Mouse (Mus musculus) ES-Bruce4 (cell line): ENCODE measurements around the gene Ankdd1b. TPM values are rescaled to one million over a fixed set of nuclear protein-coding genes. Genes with fewer than 3 reads are reported as not detected.

Source experiments
- H3K27ac ChIP-seq: 2 replicates; pipeline ENCODE4 v1.5.1; 2012; ENCODE audit warnings: low read length, inconsistent platforms; ENCODE audit not compliant: insufficient read depth
- H3K27me3 ChIP-seq: 2 replicates; pipeline ENCODE4 v1.6.1; 2012; ENCODE audit warnings: mild to moderate bottlenecking, low read length, inconsistent platforms; ENCODE audit not compliant: control insufficient read depth, poor library complexity, insufficient read depth, severe bottlenecking
- H3K36me3 ChIP-seq: 2 replicates; pipeline ENCODE4 v1.6.1; 2012; ENCODE audit warnings: inconsistent platforms, mild to moderate bottlenecking, low read length, moderate library complexity; ENCODE audit not compliant: control insufficient read depth, poor library complexity, insufficient read depth, severe bottlenecking
- H3K4me1 ChIP-seq: one replicate; pipeline ENCODE4 v1.8.1; 2011; ENCODE audit warnings: low read length; ENCODE audit not compliant: control insufficient read depth, insufficient read depth
- H3K4me3 ChIP-seq: 2 replicates; pipeline ENCODE4 v1.5.1; 2011; ENCODE audit warnings: low read depth, mild to moderate bottlenecking, low read length
- H3K9ac ChIP-seq: 2 replicates; pipeline ENCODE4 v1.6.1; 2012; ENCODE audit warnings: low read depth, mild to moderate bottlenecking, inconsistent platforms; ENCODE audit not compliant: poor library complexity, severe bottlenecking
- H3K9me3 ChIP-seq: replicated peaks from 2 replicates; pipeline ENCODE4 v1.6.1; 2012; ENCODE audit warnings: mild to moderate bottlenecking, low read length, inconsistent platforms; ENCODE audit not compliant: control insufficient read depth, poor library complexity, insufficient read depth, severe bottlenecking
- CTCF ChIP-seq: IDR thresholded peaks from one replicate; pipeline ENCODE4 v1.8.1; 2011; ENCODE audit warnings: low read depth, low read length
- EP300 ChIP-seq: IDR thresholded peaks from 2 replicates; pipeline ENCODE4 v1.6.1; 2011; ENCODE audit warnings: low read depth, low read length; ENCODE audit not compliant: insufficient read depth
- POLR2A ChIP-seq: IDR thresholded peaks from one replicate; pipeline ENCODE4 v1.8.1; 2011; ENCODE audit warnings: low read length; ENCODE audit not compliant: insufficient read depth
- polyA plus RNA-seq: library from polyadenylated mRNA; stranded (reverse); fragments of >200 nt; gene quantifications from 2 replicates; pipeline ENCODE4 v1.2.4, GENCODE M21; 2011; ENCODE audit warnings: low read depth; ENCODE audit not compliant: missing spikeins, insufficient read depth, insufficient read length

Ankdd1b gene
- polyA plus RNA-seq, 1 experiment: not detected

DNA sequence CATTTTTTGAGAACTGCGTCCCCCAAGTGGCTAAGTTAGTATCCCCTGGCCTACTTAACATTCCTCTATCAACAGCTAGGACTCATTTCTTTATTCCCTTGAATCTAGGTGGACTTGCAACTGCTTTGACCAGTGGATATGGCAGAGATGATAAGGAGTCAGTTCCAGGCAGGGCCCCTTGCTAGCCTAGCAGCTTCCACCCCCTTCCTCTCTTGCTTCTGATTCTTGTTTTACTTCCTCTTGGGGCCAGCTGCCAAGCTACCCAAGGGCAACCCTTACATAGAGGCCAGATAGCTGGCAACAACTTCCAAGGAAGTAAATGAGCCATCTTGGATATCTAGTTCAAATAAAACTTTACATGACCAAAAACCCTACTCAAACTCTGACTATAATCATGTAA is 34.1 kb downstream of the Ankdd1b start:
- Histone ChIP-seq H3K27ac (no peak overlapping the region), H3K9me3 (no peaks in the 10 kb centered on the region; the same call in 1 of the 2 replicates), H3K4me3 (no peak overlapping the region), H3K9ac (no peak overlapping the region), H3K27me3 (no peaks in the 10 kb centered on the region), H3K36me3 (no peaks in the 10 kb centered on the region), H3K4me1 (no peaks in the 10 kb centered on the region)
- TF ChIP-seq POLR2A (no peak), EP300 (no peak), CTCF (no peak)

DNA sequence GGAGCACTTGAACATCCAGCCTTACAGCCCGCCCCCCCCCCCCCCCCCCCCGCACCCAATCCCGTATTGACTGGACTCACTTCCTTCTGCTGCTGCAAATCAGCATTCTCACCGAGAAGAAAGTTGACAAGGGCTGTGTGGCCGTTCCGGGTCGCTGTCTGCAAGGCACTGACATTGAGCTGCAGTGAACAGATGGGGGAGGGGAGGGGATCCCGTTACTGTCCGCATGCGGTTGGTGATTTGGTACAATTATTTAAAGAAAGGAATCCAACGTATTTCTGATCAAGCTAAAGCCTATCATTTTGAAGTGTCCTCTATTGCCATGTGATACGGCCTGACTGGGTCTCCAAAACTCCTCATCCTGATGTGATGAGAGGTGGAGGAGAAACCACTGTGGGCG is 35.2 kb downstream of the Ankdd1b start:
- H3K4me3 ChIP-seq: no peak overlapping the region
- H3K36me3 ChIP-seq: no peaks in the 10 kb centered on the region
- H3K27me3 ChIP-seq: no peaks in the 10 kb centered on the region
- H3K4me1 ChIP-seq: no peaks in the 10 kb centered on the region
- no peak overlapping the region for H3K9ac ChIP-seq
- TF ChIP-seq EP300 (no peak), POLR2A (no peak), CTCF (no peak)
- no peaks in the 10 kb centered on the region; the same call in 1 of the 2 replicates for H3K9me3 ChIP-seq
- no peak overlapping the region for H3K27ac ChIP-seq

DNA sequence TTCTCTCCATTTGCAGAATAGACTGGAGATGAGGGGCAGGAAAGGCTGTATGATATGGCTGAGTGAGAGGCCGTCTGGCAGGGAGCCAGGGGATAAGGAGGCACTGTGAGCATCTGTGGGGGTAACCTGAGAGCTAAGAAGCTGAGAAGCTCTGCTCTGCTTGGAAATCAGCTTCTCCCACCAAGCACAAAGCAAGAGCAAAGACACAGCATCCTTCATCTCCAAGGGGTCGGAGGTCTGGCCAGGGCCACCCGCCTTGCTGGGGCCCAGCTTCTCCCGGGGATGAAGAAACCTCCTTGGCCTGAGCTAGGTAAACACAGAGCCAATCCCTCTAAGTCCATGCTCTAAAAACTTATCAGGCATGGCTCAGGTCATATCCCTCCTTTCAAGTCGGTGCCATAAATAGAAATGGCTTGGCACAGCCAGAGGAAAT is 36.1 kb downstream of the Ankdd1b start:
- H3K27ac ChIP-seq: no peak overlapping the region
- H3K9ac ChIP-seq: no peak overlapping the region
- no peaks in the 10 kb centered on the region; the same call in 1 of the 2 replicates for H3K9me3 ChIP-seq
- no peaks in the 10 kb centered on the region for H3K36me3 ChIP-seq
- no peaks in the 10 kb centered on the region for H3K27me3 ChIP-seq
- TF ChIP-seq POLR2A (no peak), EP300 (no peak), CTCF (no peak)
- no peaks in the 10 kb centered on the region for H3K4me1 ChIP-seq
- no peak overlapping the region for H3K4me3 ChIP-seq

DNA sequence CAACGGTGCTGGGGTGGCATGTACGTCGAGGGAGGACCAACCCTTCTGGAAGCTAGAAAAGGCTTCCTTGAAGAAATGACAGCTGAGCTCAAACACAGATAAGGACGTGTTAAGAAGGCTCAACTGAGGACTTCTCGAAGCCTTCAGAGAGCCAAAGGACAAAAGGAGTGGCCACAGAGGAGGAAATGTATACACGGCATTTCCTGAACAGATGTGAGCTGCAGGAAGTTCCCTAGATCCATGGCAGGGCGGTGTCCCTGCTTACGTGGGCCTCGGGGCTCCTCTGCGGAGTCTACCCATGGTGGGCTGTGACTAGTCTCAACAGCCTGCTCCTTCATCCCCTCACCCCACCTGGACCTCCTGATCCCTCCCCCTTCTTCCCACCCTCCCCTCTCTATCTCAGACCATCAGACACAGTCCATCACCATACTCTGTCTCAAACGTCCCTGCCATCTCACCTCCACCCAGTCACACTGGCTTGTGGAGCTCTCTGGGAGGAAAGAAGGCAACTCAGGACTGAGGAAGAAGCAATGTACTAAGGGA is 37.3 kb downstream of the Ankdd1b start:
- H3K9ac ChIP-seq: no peak overlapping the region
- no peaks in the 10 kb centered on the region for H3K4me1 ChIP-seq
- no peaks in the 10 kb centered on the region for H3K36me3 ChIP-seq
- no peaks in the 10 kb centered on the region; the same call in 1 of the 2 replicates for H3K9me3 ChIP-seq
- no peak overlapping the region for H3K27ac ChIP-seq
- no peak overlapping the region for H3K4me3 ChIP-seq
- no peak for TF ChIP-seq POLR2A
- TF ChIP-seq CTCF: no peak
- TF ChIP-seq EP300: no peak
- H3K27me3 ChIP-seq: no peaks in the 10 kb centered on the region

DNA sequence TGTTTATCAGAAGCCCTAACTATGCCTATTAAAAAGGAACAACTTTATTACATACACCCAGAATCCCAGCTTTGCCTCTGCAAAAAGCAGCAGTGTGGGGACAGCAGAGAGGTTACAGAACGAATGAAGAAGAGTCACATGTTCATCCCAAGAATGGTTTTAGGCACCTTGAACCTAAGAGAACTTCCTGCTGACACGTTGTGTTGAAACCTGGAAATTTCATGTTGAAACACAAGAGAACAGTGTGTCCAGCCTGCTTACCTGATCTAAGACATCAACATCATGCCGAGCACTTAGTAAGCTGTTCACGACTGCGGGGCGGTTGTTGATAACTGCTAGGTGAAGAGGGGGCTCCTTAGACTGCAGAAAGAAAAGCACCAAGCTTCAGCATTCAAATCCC is 38.0 kb downstream of the Ankdd1b start:
- TF ChIP-seq CTCF (no peak), POLR2A (no peak), EP300 (no peak)
- Histone ChIP-seq H3K9ac (no peak overlapping the region), H3K4me3 (no peak overlapping the region), H3K36me3 (no peaks in the 10 kb centered on the region), H3K4me1 (no peaks in the 10 kb centered on the region), H3K9me3 (no peaks in the 10 kb centered on the region; the same call in 1 of the 2 replicates), H3K27me3 (no peaks in the 10 kb centered on the region), H3K27ac (no peak overlapping the region)

DNA sequence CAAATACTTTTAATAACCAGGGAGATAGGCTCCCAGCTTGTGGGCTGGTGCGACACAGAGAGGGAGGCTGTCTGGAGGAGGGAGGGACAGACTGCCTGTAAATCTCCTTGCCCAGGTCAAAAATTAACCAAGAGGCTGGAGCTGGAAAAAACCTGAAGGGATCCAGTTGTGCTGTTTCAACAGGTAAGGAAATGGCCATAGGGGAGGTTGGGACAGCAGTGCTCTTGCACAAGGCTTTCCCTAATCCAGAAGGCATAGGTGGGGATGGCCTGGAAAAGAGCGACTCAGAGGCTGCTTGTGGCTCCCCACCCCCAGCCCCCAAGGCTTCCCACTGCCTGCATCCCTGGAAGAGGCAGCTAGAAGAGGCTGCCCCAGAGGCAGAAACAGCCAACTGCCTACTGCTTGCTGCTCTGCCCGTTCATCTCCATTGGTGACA is 38.6 kb downstream of the Ankdd1b start:
- no peak overlapping the region for H3K9ac ChIP-seq
- H3K27me3 ChIP-seq: no peaks in the 10 kb centered on the region
- H3K36me3 ChIP-seq: no peaks in the 10 kb centered on the region
- H3K27ac ChIP-seq: no peak overlapping the region
- H3K9me3 ChIP-seq: no peaks in the 10 kb centered on the region; the same call in 1 of the 2 replicates
- H3K4me1 ChIP-seq: no peaks in the 10 kb centered on the region
- H3K4me3 ChIP-seq: no peak overlapping the region
- TF ChIP-seq POLR2A (no peak), EP300 (no peak), CTCF (no peak)
